Mouse (Mus musculus): ENCODE results near the gene Casp8. TPM values are rescaled to one million over a fixed set of nuclear protein-coding genes. Genes with fewer than 3 reads are reported as not detected.
"Not testable (repeated sequence)": the region's sequence is repeated elsewhere in the genome, so short reads cannot be mapped to it uniquely, and the experiment has no call there.

Casp8 gene
- polyA plus RNA-seq, 1 experiment, result 12.3 TPM

- H3K4me3 ChIP-seq (ENCODE audit: control insufficient read depth, insufficient read depth, low read length); H3K36me3 ChIP-seq (ENCODE audit: control insufficient read depth, insufficient read depth, low read length); H3K27ac ChIP-seq (ENCODE audit: control insufficient read depth, insufficient read depth, low read length); DNase-seq; H3K27me3 ChIP-seq (ENCODE audit: control insufficient read depth, insufficient read depth, low read length); H3K4me1 ChIP-seq (replicated peaks; ENCODE audit: control insufficient read depth, insufficient read depth, low read length): not testable (repeated sequence)
- 97% methylated on average over 9 of the region's 9 CpGs for WGBS
Observed at GRCm38 (mm10) chr1:58883279-58883678, 88.1 kb downstream of the Casp8 start.

DNA sequence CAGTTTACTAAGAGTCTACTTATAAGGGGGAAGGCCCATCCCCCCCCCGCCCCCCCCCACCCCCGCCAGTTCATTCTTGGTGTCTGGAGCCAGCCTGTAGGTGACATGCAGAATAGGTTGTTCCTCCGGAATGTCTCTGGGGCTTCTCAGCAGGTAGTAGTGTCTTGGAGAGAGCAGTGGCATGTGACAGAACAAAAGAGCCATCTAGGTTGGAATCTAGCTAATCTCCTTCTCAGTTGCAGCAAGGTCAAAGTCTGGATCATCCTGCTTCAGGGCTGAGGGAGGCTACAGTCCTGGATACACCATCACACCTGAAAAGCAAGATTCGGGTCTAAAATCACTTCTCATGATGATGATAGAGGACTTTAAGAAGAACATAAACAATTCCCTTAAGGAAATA is 90.5 kb downstream of the Casp8 start:
- no peak for DNase-seq
- no peak for TF ChIP-seq CTCF (IDR thresholded peaks at IDR 0.05; ENCODE audit: borderline replicate concordance, control insufficient read depth, extremely low read depth, insufficient read depth, low read length, poor library complexity)
- no peak for TF ChIP-seq POLR2A (IDR thresholded peaks at IDR 0.05; ENCODE audit: control insufficient read depth, extremely low read depth, insufficient read depth, low read length, poor library complexity)

DNA sequence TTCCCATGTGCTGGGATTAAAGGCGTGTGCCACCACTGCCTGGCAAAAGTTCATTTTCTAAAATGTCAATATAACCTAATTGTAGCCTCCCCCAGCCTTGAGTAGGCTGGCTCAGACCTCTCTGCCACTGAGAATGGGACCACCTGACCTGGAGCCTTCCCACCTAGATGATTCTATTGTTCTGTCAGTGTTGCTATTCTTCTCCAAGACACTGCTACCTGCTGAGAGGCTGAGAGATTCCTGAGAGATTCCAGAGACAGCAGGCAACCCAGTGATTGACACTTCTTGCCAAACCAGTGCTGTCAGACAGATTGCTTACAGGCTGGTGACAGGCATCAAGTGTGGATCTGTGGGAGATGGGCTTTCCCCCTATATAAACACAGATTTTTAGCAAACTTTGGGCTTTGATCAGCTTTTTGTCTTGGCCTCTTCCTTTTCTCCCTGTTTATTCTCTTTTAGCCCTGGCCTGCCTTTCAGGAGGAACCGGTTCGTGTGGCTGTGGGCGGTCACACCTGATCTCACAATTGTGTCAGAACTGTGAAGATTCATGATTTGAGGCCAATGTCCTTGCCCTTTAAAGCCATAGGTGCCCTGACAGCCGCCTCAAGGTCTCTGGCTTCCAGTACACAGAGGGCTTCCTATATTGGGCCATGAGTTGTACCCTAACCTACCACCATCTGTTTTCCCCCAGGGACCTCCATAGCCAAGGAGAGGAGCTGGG is 94.8 kb downstream of the Casp8 start:
- no peaks in the 10 kb centered on the region for H3K36me3 ChIP-seq (ENCODE audit: control insufficient read depth, insufficient read depth, low read length)
- TF ChIP-seq CTCF (IDR thresholded peaks at IDR 0.05; ENCODE audit: borderline replicate concordance, control insufficient read depth, extremely low read depth, insufficient read depth, low read length, poor library complexity) (no peak), POLR2A (IDR thresholded peaks at IDR 0.05; ENCODE audit: control insufficient read depth, extremely low read depth, insufficient read depth, low read length, poor library complexity) (no peak)
- 92% methylated on average over 5 of the region's 5 CpGs for WGBS
- no peaks in the 10 kb centered on the region for H3K27me3 ChIP-seq (ENCODE audit: control insufficient read depth, insufficient read depth, low read length)
- no peak overlapping the region for H3K27ac ChIP-seq (ENCODE audit: control insufficient read depth, insufficient read depth, low read length)
- H3K4me1 ChIP-seq (replicated peaks; ENCODE audit: control insufficient read depth, insufficient read depth, low read length), result no peaks in the 10 kb centered on the region
- no peak for DNase-seq
- no peak overlapping the region for H3K4me3 ChIP-seq (ENCODE audit: control insufficient read depth, insufficient read depth, low read length)

More for the DNA sequence above, 90.5 kb downstream of the Casp8 start:
- H3K36me3 ChIP-seq (ENCODE audit: control insufficient read depth, insufficient read depth, low read length), result no peaks in the 10 kb centered on the region
- no peak overlapping the region for H3K27ac ChIP-seq (ENCODE audit: control insufficient read depth, insufficient read depth, low read length)
- H3K4me3 ChIP-seq (ENCODE audit: control insufficient read depth, insufficient read depth, low read length), result no peak overlapping the region
- H3K4me1 ChIP-seq (replicated peaks; ENCODE audit: control insufficient read depth, insufficient read depth, low read length), result no peaks in the 10 kb centered on the region
- no peaks in the 10 kb centered on the region for H3K27me3 ChIP-seq (ENCODE audit: control insufficient read depth, insufficient read depth, low read length)
- 95% methylated on average over 4 of the region's 4 CpGs for WGBS

DNA sequence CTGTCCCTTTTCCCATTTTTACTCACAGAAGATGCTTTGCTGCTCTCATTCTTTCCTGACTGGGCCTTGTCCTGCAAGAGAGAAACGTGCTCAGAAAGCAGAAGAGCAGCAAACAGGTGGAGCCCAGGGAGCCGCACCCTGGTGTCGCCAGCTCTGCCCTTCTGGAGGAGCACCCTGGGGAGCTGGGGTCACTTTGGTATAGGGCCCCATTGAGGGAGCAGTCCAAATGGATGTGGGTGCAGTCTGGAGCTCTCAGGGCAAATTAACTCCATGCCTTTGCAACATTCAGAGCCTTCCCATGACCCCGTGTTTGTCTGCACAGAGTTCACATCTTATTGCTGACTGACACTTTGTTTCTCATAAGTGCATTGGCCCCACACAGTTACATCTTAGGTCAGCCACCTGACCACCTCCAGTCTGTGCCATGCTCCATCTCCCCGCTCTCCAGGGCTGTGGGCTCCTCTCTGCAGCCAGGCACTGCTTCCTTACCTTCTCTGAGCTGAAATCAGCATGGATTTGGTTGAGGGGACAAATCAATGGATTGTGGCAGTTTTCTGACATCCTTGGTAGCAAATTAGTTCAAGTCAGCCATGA is 95.6 kb downstream of the Casp8 start:
- 95% methylated on average over 4 of the region's 5 CpGs for WGBS
- H3K27me3 ChIP-seq (ENCODE audit: control insufficient read depth, insufficient read depth, low read length); H3K4me1 ChIP-seq (replicated peaks; ENCODE audit: control insufficient read depth, insufficient read depth, low read length); H3K36me3 ChIP-seq (ENCODE audit: control insufficient read depth, insufficient read depth, low read length); H3K4me3 ChIP-seq (ENCODE audit: control insufficient read depth, insufficient read depth, low read length); DNase-seq; H3K27ac ChIP-seq (ENCODE audit: control insufficient read depth, insufficient read depth, low read length): not testable (repeated sequence)

GRCm38 (mm10) chr1:58891481-58892170 is 96.5 kb downstream of the Casp8 start:
- not testable (repeated sequence) for H3K4me1 ChIP-seq (replicated peaks; ENCODE audit: control insufficient read depth, insufficient read depth, low read length); DNase-seq; H3K4me3 ChIP-seq (ENCODE audit: control insufficient read depth, insufficient read depth, low read length); H3K27ac ChIP-seq (ENCODE audit: control insufficient read depth, insufficient read depth, low read length); H3K27me3 ChIP-seq (ENCODE audit: control insufficient read depth, insufficient read depth, low read length); H3K36me3 ChIP-seq (ENCODE audit: control insufficient read depth, insufficient read depth, low read length)
- whole genome bisulfite sequencing, result 83% methylated on average over 2 of the region's 2 CpGs

- not testable (repeated sequence) for H3K4me1 ChIP-seq (replicated peaks; ENCODE audit: control insufficient read depth, insufficient read depth, low read length); H3K36me3 ChIP-seq (ENCODE audit: control insufficient read depth, insufficient read depth, low read length); DNase-seq; H3K4me3 ChIP-seq (ENCODE audit: control insufficient read depth, insufficient read depth, low read length); H3K27me3 ChIP-seq (ENCODE audit: control insufficient read depth, insufficient read depth, low read length); H3K27ac ChIP-seq (ENCODE audit: control insufficient read depth, insufficient read depth, low read length)
- WGBS, result 79% methylated on average over 8 of the region's 8 CpGs
Observed at GRCm38 (mm10) chr1:58892386-58892785, 97.2 kb downstream of the Casp8 start.

Other genes with a start within 250 kb of the Casp8 start
- gene Fam126b, start 209.1 kb upstream of the Casp8 start, polyA plus RNA-seq (2012; rRNA removed), result 2.4 and 2.7 TPM in 2 replicates
- 34.6 and 45.2 TPM in 2 replicates for gene Ndufb3, start 209.0 kb upstream of the Casp8 start, polyA plus RNA-seq (2012; rRNA removed)
- gene Als2cr12, start 99.4 kb upstream of the Casp8 start, polyA plus RNA-seq (2012; rRNA removed), result 0.16 and 0.37 TPM in 2 replicates
- 78.4 and 83.9 TPM in 2 replicates for gene Cflar, start 83.9 kb upstream of the Casp8 start, polyA plus RNA-seq (2012; rRNA removed)
- 46.6 and 52.0 TPM in 2 replicates for gene Trak2, start 178.1 kb downstream of the Casp8 start, polyA plus RNA-seq (2012; rRNA removed)
- gene Stradb, start 178.1 kb downstream of the Casp8 start, polyA plus RNA-seq (2012; rRNA removed), result 15.5 and 15.6 TPM in 2 replicates